Mouse (Mus musculus) MEL-GATA-1-ER (cell line): ENCODE results near the gene Tubgcp2.

Experiments
- DNase-seq: peaks from one replicate; pipeline ENCODE4 v3.0.0-alpha.2; 2012; ENCODE audit warnings: low read depth; ENCODE audit errors: extremely low read depth

The Tubgcp2 gene

GRCm38 (mm10) chr7:140047811-140048311 lies 11.4 kb upstream of the Tubgcp2 start:
- DNase-seq: no peak

- DNase-seq: no peak
Observed at GRCm38 (mm10) chr7:140045546-140045945, 9.1 kb upstream of the Tubgcp2 start.

GRCm38 (mm10) chr7:140042728-140043127 lies 6.3 kb upstream of the Tubgcp2 start:
- DNase-seq: no peak

GRCm38 (mm10) chr7:140037171-140037555 lies 694 bp upstream of the Tubgcp2 start:
- no peak for DNase-seq

- DNase-seq: peak; percentile 5
Observed at GRCm38 (mm10) chr7:140035456-140035855, 1.0 kb downstream of the Tubgcp2 start.

- no peak for DNase-seq
Observed at GRCm38 (mm10) chr7:140033386-140033785, 3.1 kb downstream of the Tubgcp2 start.

- DNase-seq: no peak
Observed at GRCm38 (mm10) chr7:140032366-140032765, 4.1 kb downstream of the Tubgcp2 start.

GRCm38 (mm10) chr7:140031771-140032170 lies 4.7 kb downstream of the Tubgcp2 start:
- no peak for DNase-seq

- DNase-seq: no peak
Observed at GRCm38 (mm10) chr7:140011336-140011735, 25.1 kb downstream of the Tubgcp2 start.

GRCm38 (mm10) chr7:140007781-140008180 lies 28.7 kb downstream of the Tubgcp2 start:
- no peak for DNase-seq

- no peak for DNase-seq
Observed at GRCm38 (mm10) chr7:140006861-140007611, 29.4 kb downstream of the Tubgcp2 start.

GRCm38 (mm10) chr7:140004666-140005065 lies 31.8 kb downstream of the Tubgcp2 start:
- DNase-seq: no peak

GRCm38 (mm10) chr7:140001086-140001740 lies 35.3 kb downstream of the Tubgcp2 start:
- DNase-seq: no peak

- DNase-seq: no peak
Observed at GRCm38 (mm10) chr7:139998691-139999350, 37.6 kb downstream of the Tubgcp2 start.

GRCm38 (mm10) chr7:139994676-139995075 lies 41.8 kb downstream of the Tubgcp2 start:
- DNase-seq: peak; percentile 17

- no peak for DNase-seq
Observed at GRCm38 (mm10) chr7:139994202-139994601, 42.3 kb downstream of the Tubgcp2 start.

GRCm38 (mm10) chr7:139993532-139993931 lies 42.9 kb downstream of the Tubgcp2 start:
- no peak for DNase-seq

GRCm38 (mm10) chr7:139992406-139992805 lies 44.1 kb downstream of the Tubgcp2 start, which contains the start of gene Adam8:
TSS of gene Adam8 (minus strand) at chr7:139992562.
- DNase-seq: peak; percentile 23

- DNase-seq: no peak
Observed at GRCm38 (mm10) chr7:139990864-139991394, 45.5 kb downstream of the Tubgcp2 start.

GRCm38 (mm10) chr7:139988272-139988671 lies 48.2 kb downstream of the Tubgcp2 start:
- DNase-seq: no peak

- no peak for DNase-seq
Observed at GRCm38 (mm10) chr7:139984505-139984904, 52.0 kb downstream of the Tubgcp2 start.

- no peak for DNase-seq
Observed at GRCm38 (mm10) chr7:139982058-139982457, 54.4 kb downstream of the Tubgcp2 start.
